Mouse (Mus musculus): ENCODE results near the gene Nr2f2. TPM values are rescaled to one million over a fixed set of nuclear protein-coding genes. Genes with fewer than 3 reads are reported as not detected.

The Nr2f2 gene
- total RNA-seq, 2 experiments from 2014 or later, result 38.9 to 45.2 TPM

- TF ChIP-seq CTCF (IDR thresholded peaks at IDR 0.05), result no peak
- DNase-seq (ENCODE audit: extremely low spot score in 1 of 2, low spot score in 2 of 2), result no peak
- Histone ChIP-seq H3K4me3 (no peak overlapping the region), H3K27ac (no peak overlapping the region)
- intact Hi-C loops (cut with DNase I), result loop anchor here (2.0 to 10.0 kb wide), 3 partner anchors 163 to 1753 kb away; no protein-coding TSS in a partner anchor
These were observed 28.8 kb downstream of the Nr2f2 start for GRCm38 (mm10) chr7:70337581-70338264.

- intact Hi-C loops (cut with DNase I), result loop anchor here (2.0 to 10.0 kb wide), 3 partner anchors 162 to 1752 kb away; no protein-coding TSS in a partner anchor
- no peak for TF ChIP-seq CTCF (IDR thresholded peaks at IDR 0.05)
- Histone ChIP-seq H3K27ac (no peak overlapping the region), H3K4me3 (no peak overlapping the region)
- DNase-seq (ENCODE audit: extremely low spot score in 1 of 2, low spot score in 2 of 2), result no peak
These were observed 29.8 kb downstream of the Nr2f2 start for GRCm38 (mm10) chr7:70336571-70337240.

GRCm38 (mm10) chr7:70336126-70336525 is 30.4 kb downstream of the Nr2f2 start:
- H3K4me3 ChIP-seq, result no peak overlapping the region
- intact Hi-C loops (cut with DNase I), result loop anchor here (2.0 to 10.0 kb wide), 3 partner anchors 161 to 1751 kb away; no protein-coding TSS in a partner anchor
- no peak overlapping the region for H3K27ac ChIP-seq
- TF ChIP-seq CTCF (IDR thresholded peaks at IDR 0.05), result no peak
- DNase-seq (ENCODE audit: extremely low spot score in 1 of 2, low spot score in 2 of 2), result no peak

- no peak for TF ChIP-seq CTCF (IDR thresholded peaks at IDR 0.05)
- Histone ChIP-seq H3K4me3 (no peak overlapping the region), H3K27ac (no peak overlapping the region)
- DNase-seq (ENCODE audit: extremely low spot score in 1 of 2, low spot score in 2 of 2), result no peak
- intact Hi-C loops (cut with DNase I), result loop anchor here (1.0 to 10.0 kb wide), 3 partner anchors 161 to 1751 kb away; no protein-coding TSS in a partner anchor
These were observed 31.1 kb downstream of the Nr2f2 start for GRCm38 (mm10) chr7:70335411-70335810.

- peak; percentile 83 to 88 for DNase-seq (ENCODE audit: extremely low spot score in 1 of 2, low spot score in 2 of 2)
- no peak overlapping the region for H3K4me3 ChIP-seq
These were observed 31.7 kb downstream of the Nr2f2 start for GRCm38 (mm10) chr7:70334836-70335235.

GRCm38 (mm10) chr7:70333851-70334250 is 32.7 kb downstream of the Nr2f2 start:
- TF ChIP-seq CTCF (IDR thresholded peaks at IDR 0.05), result no peak
- intact Hi-C loops (cut with DNase I), result loop anchor here (5.0 to 10.0 kb wide), 4 partner anchors 159 to 1749 kb away; no protein-coding TSS in a partner anchor
- no peak overlapping the region for H3K27ac ChIP-seq
- H3K4me3 ChIP-seq, result no peak overlapping the region
- no peak for DNase-seq (ENCODE audit: extremely low spot score in 1 of 2, low spot score in 2 of 2)

More at GRCm38 (mm10) chr7:70334836-70335235, 31.7 kb downstream of the Nr2f2 start:
- intact Hi-C loops (cut with DNase I), result loop anchor here (1.0 to 10.0 kb wide), 5 partner anchors 160 to 1750 kb away; no protein-coding TSS in a partner anchor
- no peak overlapping the region for H3K27ac ChIP-seq
- peak; percentile 89 for TF ChIP-seq CTCF (IDR thresholded peaks at IDR 0.05)

- DNase-seq (ENCODE audit: extremely low spot score in 1 of 2, low spot score in 2 of 2), result no peak
- no peak for TF ChIP-seq CTCF (IDR thresholded peaks at IDR 0.05)
- no peak overlapping the region for H3K4me3 ChIP-seq
- H3K27ac ChIP-seq, result no peak overlapping the region
- intact Hi-C loops (cut with DNase I), result loop anchor here (5.0 to 10.0 kb wide), 4 partner anchors 158 to 1748 kb away; no protein-coding TSS in a partner anchor
These were observed 33.4 kb downstream of the Nr2f2 start for GRCm38 (mm10) chr7:70332926-70333664.

- Histone ChIP-seq H3K4me3 (peak overlapping the region; percentile 27), H3K27ac (no peak overlapping the region)
- no peak for DNase-seq (ENCODE audit: extremely low spot score in 1 of 2, low spot score in 2 of 2)
- no peak for TF ChIP-seq CTCF (IDR thresholded peaks at IDR 0.05)
- intact Hi-C loops (cut with DNase I), result loop anchor here (5.0 to 10.0 kb wide), 4 partner anchors 157 to 1747 kb away; no protein-coding TSS in a partner anchor
These were observed 34.3 kb downstream of the Nr2f2 start for GRCm38 (mm10) chr7:70332064-70332850.

GRCm38 (mm10) chr7:70331243-70332063 is 35.1 kb downstream of the Nr2f2 start:
- peak in 1 of 2 experiments; percentile 59 for DNase-seq (ENCODE audit: extremely low spot score in 1 of 2, low spot score in 2 of 2)
- no peak for TF ChIP-seq CTCF (IDR thresholded peaks at IDR 0.05)
- intact Hi-C loops (cut with DNase I), result loop anchor here (5.0 to 10.0 kb wide), 4 partner anchors 157 to 1747 kb away; no protein-coding TSS in a partner anchor
- H3K4me3 ChIP-seq, result peak overlapping the region; percentile 27
- H3K27ac ChIP-seq, result no peak overlapping the region

GRCm38 (mm10) chr7:70330761-70331242 is 35.7 kb downstream of the Nr2f2 start:
- intact Hi-C loops (cut with DNase I), result loop anchor here (5.0 to 10.0 kb wide), 4 partner anchors 156 to 1746 kb away; no protein-coding TSS in a partner anchor
- Histone ChIP-seq H3K4me3 (no peak overlapping the region), H3K27ac (no peak overlapping the region)
- TF ChIP-seq CTCF (IDR thresholded peaks at IDR 0.05), result no peak
- DNase-seq (ENCODE audit: extremely low spot score in 1 of 2, low spot score in 2 of 2), result no peak
